Mouse (Mus musculus) megakaryocyte, embryonic 14.5 days (primary cell): ENCODE measurements at regions not wholly inside any gene's neighbourhood (a gene's known extent, or its start where the extent isn't known, plus 50 kb on each side); places are given as distances from the start of the nearest gene placed in this dataset.

Experiments used
- FLI1 ChIP-seq: IDR thresholded peaks from 2 replicates; pipeline ENCODE4 v1.6.1; 2012; ENCODE audit warnings: low read length, inconsistent platforms, mixed read lengths
- GATA1 ChIP-seq: IDR thresholded peaks from 3 replicates; pipeline ENCODE4 v1.6.1; 2012; ENCODE audit warnings: mixed read lengths, low read length, inconsistent platforms, borderline replicate concordance

- TF ChIP-seq GATA1 (no peak), FLI1 (no peak)
Observed at GRCm38 (mm10) chr2:178545601-178546352, 115.4 kb downstream of the Cdh26 start.
